Mouse (Mus musculus) left cerebral cortex, adult 18-20 months (tissue): ENCODE measurements at regions not wholly inside any gene's neighbourhood (a gene's known extent, or its start where the extent isn't known, plus 50 kb on each side); places are given as distances from the start of the nearest gene placed in this dataset.

Source experiments
- DNase-seq, 2 experiments: peaks; one replicate each; pipeline ENCODE4 v3.0.0; 2021 to 2022; ENCODE audit warnings: low spot score in 2 of 2, mixed read lengths in 1 of 2

GRCm38 (mm10) chr5:78621987-78622854 lies 1214.4 kb upstream of the Igfbp7 start:
- peak in 1 of 2 experiments; percentile 8 for DNase-seq

- no peak for DNase-seq
Observed at GRCm38 (mm10) chr5:78608317-78608716, 1200.5 kb upstream of the Igfbp7 start.

GRCm38 (mm10) chr5:78602599-78602998 lies 1194.8 kb upstream of the Igfbp7 start:
- DNase-seq: no peak

GRCm38 (mm10) chr5:78584823-78585222 lies 1177.0 kb upstream of the Igfbp7 start:
- DNase-seq: peak; percentile 73 to 85

GRCm38 (mm10) chr5:78556946-78557345 lies 1149.1 kb upstream of the Igfbp7 start:
- DNase-seq: no peak

GRCm38 (mm10) chr5:78535308-78535707 lies 1127.5 kb upstream of the Igfbp7 start:
- no peak for DNase-seq
